Mouse (Mus musculus): ENCODE measurements around the gene Pank3.

DNA sequence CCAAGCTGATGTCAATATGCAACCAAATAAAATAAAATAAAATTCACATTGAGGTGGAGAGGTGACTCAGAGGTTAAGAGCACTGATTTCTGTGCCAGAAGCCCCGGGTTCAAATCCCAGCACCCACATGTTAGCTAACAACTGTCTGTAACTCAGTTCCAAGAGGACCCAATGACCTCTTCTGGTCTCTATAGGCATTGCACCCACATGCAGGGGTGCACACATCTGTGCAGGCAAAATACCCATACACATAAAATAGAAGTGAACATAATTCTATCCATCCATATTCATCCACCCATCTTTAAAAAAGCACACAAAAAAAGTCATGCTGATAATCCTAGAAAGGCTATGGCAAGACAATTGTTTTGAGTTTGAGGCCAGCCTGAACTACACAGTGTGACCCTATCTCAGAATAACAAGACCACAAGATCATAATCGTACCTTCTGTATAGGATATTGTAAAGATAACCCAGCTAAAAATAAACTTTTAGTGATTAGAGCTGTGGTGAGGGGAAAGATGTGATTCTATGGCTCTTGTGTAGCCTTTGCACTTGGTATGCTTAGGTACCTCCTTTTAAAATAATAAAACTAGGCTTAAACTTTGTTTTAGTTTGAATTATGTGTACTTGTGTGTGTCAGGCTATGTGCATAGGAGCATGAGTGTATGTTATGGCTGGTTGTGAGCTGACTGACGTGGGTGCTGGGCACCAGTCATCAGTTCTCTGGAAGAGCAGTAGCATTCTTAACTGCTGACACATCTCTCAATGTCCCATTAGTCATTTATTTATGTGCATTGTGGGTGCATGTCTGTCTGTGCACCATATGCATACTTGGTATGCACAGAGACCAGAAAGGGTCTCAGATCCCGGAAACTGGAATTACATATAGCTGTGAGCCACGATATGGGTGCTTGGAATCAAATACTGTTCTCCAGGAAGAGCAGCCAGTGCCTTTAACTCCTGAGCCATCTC is 68.2 kb downstream of the Pank3 start:
- TF ChIP-seq CTCF (IDR thresholded peaks at IDR 0.05; ENCODE audit: insufficient read depth, low read depth, low read length) (no peak), POLR2A (IDR thresholded peaks at IDR 0.05; ENCODE audit: insufficient read depth, low read depth, low read length) (no peak)
